Comparison of ENCODE assay signal across 27 mouse cellular contexts in the genomic region with DNA sequence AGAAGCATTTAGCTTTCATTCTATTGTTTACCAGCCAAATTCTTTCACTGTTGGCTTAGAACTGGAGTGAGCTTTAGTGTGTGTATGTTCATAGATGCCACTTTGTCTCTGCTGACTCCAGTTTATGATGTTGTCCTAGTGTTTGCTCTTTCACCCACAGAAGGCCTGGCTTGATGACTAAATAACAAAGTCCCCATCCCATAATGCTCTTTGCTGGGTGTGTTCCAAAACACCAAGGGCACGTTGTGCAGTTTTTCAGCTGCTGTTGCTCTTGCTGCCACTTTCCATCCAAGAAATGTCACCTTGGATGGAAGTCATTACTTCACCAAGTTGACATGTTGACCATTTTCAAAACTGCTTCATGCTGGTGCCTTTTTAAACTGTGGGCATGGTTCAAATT. TPM values are rescaled to one million over a fixed set of nuclear protein-coding genes. Genes with fewer than 3 reads are reported as not detected.
DNase-seq lines count a peak whose midpoint lies in the region; ATAC-seq and TF ChIP-seq lines count a peak whose summit lies in the region.
"Had no signal": no experiment of that assay in that cellular context is flagged by ENCODE, and none has a peak within 500 bp of the region (broad histone marks: within the 10 kb centered on the region; RNA-seq: fewer than 3 reads in every experiment).

No protein-coding gene starts in this region.

- no peaks in the 10 kb centered on the region for H3K4me1 ChIP-seq in kidney, adult 2 months (ENCODE audit: control insufficient read depth, insufficient read depth, low read length)
- 0 out of 2 replicates have a peak, but pooled peaks cover 2% of the 10 kb centered on the region for H3K4me1 ChIP-seq in liver, adult 2 months (ENCODE audit: control insufficient read depth, insufficient read depth, low read length)
- no peaks in the 10 kb centered on the region for H3K4me1 ChIP-seq in liver, embryonic 12.5 days
- H3K4me1 ChIP-seq: embryonic facial prominence, embryonic 10.5 days; embryonic facial prominence, embryonic 15.5 days; forebrain, embryonic 12.5 days; midbrain, embryonic 13.5 days; neural tube, embryonic 15.5 days had no signal

- H3K79me2 ChIP-seq in liver, adult 2 months (ENCODE audit: control insufficient read depth, insufficient read depth, low read length): no peaks in the 10 kb centered on the region

- intact Hi-C loops in heart, postnatal 10 days (cut with DNase I): no loop called here

- no peak overlapping the region for H3K4me2 ChIP-seq in liver, embryonic 12.5 days
- H3K4me2 ChIP-seq: embryonic facial prominence, embryonic 15.5 days; forebrain, embryonic 12.5 days; liver, embryonic 11.5 days; midbrain, embryonic 13.5 days; neural tube, embryonic 15.5 days had no signal

- no peak for TF ChIP-seq CTCF in kidney, adult 2 months (conservative IDR thresholded peaks at IDR 0.05; ENCODE audit: insufficient read depth, insufficient read length, low read depth, low read length)
- TF ChIP-seq CTCF in liver, adult 2 months (IDR thresholded peaks at IDR 0.05; ENCODE audit: low read depth, low read length): no peak

- H3K27me3 ChIP-seq in kidney, adult 2 months (replicated peaks; ENCODE audit: control insufficient read depth, insufficient read depth, low read length): no peaks in the 10 kb centered on the region
- no peaks in the 10 kb centered on the region for H3K27me3 ChIP-seq in liver, adult 2 months (ENCODE audit: control insufficient read depth, insufficient read depth, low read length)
- no peaks in the 10 kb centered on the region for H3K27me3 ChIP-seq in liver, embryonic 12.5 days (replicated peaks)
- H3K27me3 ChIP-seq: embryonic facial prominence, embryonic 15.5 days; forebrain, embryonic 12.5 days; midbrain, embryonic 13.5 days; neural tube, embryonic 15.5 days had no signal

- peak; percentile 23 for DNase-seq in kidney, adult 2 months
- DNase-seq in kidney, adult 18-20 months: no peak
- peak; percentile 47 for DNase-seq in liver, adult 2 months (ENCODE audit: extremely low read depth, low read depth, low spot score)
- peak; percentile 75 for DNase-seq in adrenal gland, postnatal 10 days
- peak; percentile 17 to 40 for DNase-seq in kidney, postnatal 36 days
- no peak for DNase-seq in thymus, postnatal 4 days
- no peak for DNase-seq in heart, postnatal 10 days
- DNase-seq: cerebellum, adult 2 months; cerebellum, postnatal 14 days; forebrain, postnatal 0 days; gastrocnemius, postnatal 10 days; layer of hippocampus, adult 9-11 months; lung, adult 18-20 months; retina, postnatal 1 day; right cerebral cortex, postnatal 14 days had no signal

- H3K4me3 ChIP-seq in kidney, adult 2 months (ENCODE audit: insufficient read depth, low read depth, low read length): no peak overlapping the region
- no peak overlapping the region for H3K4me3 ChIP-seq in liver, adult 2 months (ENCODE audit: insufficient read depth, low read depth, low read length)
- no peak overlapping the region for H3K4me3 ChIP-seq in liver, embryonic 12.5 days
- H3K4me3 ChIP-seq: embryonic facial prominence, embryonic 10.5 days; embryonic facial prominence, embryonic 15.5 days; forebrain, embryonic 12.5 days; midbrain, embryonic 13.5 days; neural tube, embryonic 15.5 days had no signal

- no peak for ATAC-seq in liver, embryonic 12.5 days
- ATAC-seq: forebrain, postnatal 0 days; hindbrain, embryonic 16.5 days; lung, postnatal 0 days; midbrain, embryonic 13.5 days; Patski had no signal

- no peaks in the 10 kb centered on the region for H3K36me3 ChIP-seq in kidney, adult 2 months (ENCODE audit: control insufficient read depth, insufficient read depth, low read length)
- no peaks in the 10 kb centered on the region for H3K36me3 ChIP-seq in liver, adult 2 months (ENCODE audit: control insufficient read depth, insufficient read depth, low read length)
- H3K36me3 ChIP-seq in liver, embryonic 12.5 days: no peaks in the 10 kb centered on the region
- H3K36me3 ChIP-seq: embryonic facial prominence, embryonic 10.5 days; embryonic facial prominence, embryonic 15.5 days; forebrain, embryonic 12.5 days; G1E; midbrain, embryonic 13.5 days; neural tube, embryonic 15.5 days had no signal

- no peak overlapping the region for H3K9ac ChIP-seq in liver, adult 2 months (ENCODE audit: low read depth, low read length)
- no peak overlapping the region for H3K9ac ChIP-seq in liver, embryonic 12.5 days
- H3K9ac ChIP-seq: embryonic facial prominence, embryonic 15.5 days; forebrain, embryonic 12.5 days; forebrain, postnatal 0 days; midbrain, embryonic 13.5 days; neural tube, embryonic 15.5 days had no signal

- TF ChIP-seq POLR2A in kidney, adult 2 months (IDR thresholded peaks at IDR 0.05; ENCODE audit: low read depth, low read length): no peak
- TF ChIP-seq POLR2A in liver, adult 2 months (IDR thresholded peaks at IDR 0.05; ENCODE audit: extremely low read depth, insufficient read depth, low read length): no peak

- no peak overlapping the region for H3K27ac ChIP-seq in kidney, adult 2 months (ENCODE audit: insufficient read depth, low read depth, low read length)
- H3K27ac ChIP-seq in liver, adult 2 months (replicated peaks; ENCODE audit: insufficient read depth, low read depth, low read length): no peak overlapping the region
- no peak overlapping the region for H3K27ac ChIP-seq in liver, embryonic 12.5 days
- H3K27ac ChIP-seq: embryonic facial prominence, embryonic 10.5 days; embryonic facial prominence, embryonic 15.5 days; forebrain, embryonic 12.5 days; macrophage; midbrain, embryonic 13.5 days; neural tube, embryonic 15.5 days had no signal

- WGBS in kidney, adult 2 months: 35% methylated on average over 1 of the region's 1 CpGs
- WGBS in liver, adult 2 months: 17% methylated on average over 1 of the region's 1 CpGs
- WGBS in liver, embryonic 12.5 days (ENCODE audit: insufficient replicate concordance): 54% methylated on average over 1 of the region's 1 CpGs

- H3K9me3 ChIP-seq in liver, embryonic 12.5 days (replicated peaks): no peaks in the 10 kb centered on the region
- H3K9me3 ChIP-seq: embryonic facial prominence, embryonic 10.5 days; embryonic facial prominence, embryonic 15.5 days; forebrain, embryonic 12.5 days; midbrain, embryonic 13.5 days; neural tube, embryonic 15.5 days had no signal

RNA-seq across cellular contexts. Expression of a gene that starts 30.5 kb away (rescaled TPM):
- polyA plus RNA-seq in kidney, adult 2 months (2012; rRNA removed): 16.7 and 17.8 TPM in 2 replicates
- 7.2 and 10.4 TPM in 2 replicates for total RNA-seq in liver, adult 2 months (2014; rRNA removed)
- polyA plus RNA-seq in liver, adult 2 months (2012; rRNA removed): 3.1 and 3.8 TPM in 2 replicates
- 2.3 and 2.4 TPM in 2 replicates for polyA plus RNA-seq in liver, embryonic 12.5 days (2016; fragmentation: Nextera tagmentation; extraction: Ambion mirVana)
- 10 to 100 TPM; 55.1 to 55.2 TPM for total RNA-seq in adrenal gland, postnatal 10 days (2021)
- total RNA-seq in heart, postnatal 10 days (2021): 10 to 100 TPM; 41.3 to 42.5 TPM

Comparison
In these comparisons a context has a peak if more than half of its experiments do, and no peak if none do; other contexts are left out.
1. DNase-seq: peak in kidney, adult 2 months (single experiment), liver, adult 2 months (single experiment), adrenal gland, postnatal 10 days (single experiment) and kidney, postnatal 36 days (2 of 2); none in kidney, adult 18-20 months (single experiment), thymus, postnatal 4 days (single experiment) and heart, postnatal 10 days (0 of 2).